Mouse (Mus musculus) thymus, postnatal 0 days (tissue): Measurements from ENCODE around the gene Taldo1. TPM values are rescaled to one million over a fixed set of nuclear protein-coding genes. Genes with fewer than 3 reads are reported as not detected.

ENCODE experiments used
- DNase-seq: peaks from one replicate; pipeline ENCODE4 v3.0.0-alpha.2; 2015; ENCODE audit warnings: low spot score
- polyA plus RNA-seq: library from polyadenylated mRNA; unstranded; fragments of >200 nt; fragmentation: Nextera tagmentation; extraction: Ambion mirVana; gene quantifications from 2 replicates; pipeline ENCODE4 v1.2.1, GENCODE M21; 2015

The Taldo1 gene
- 379 and 423 TPM in 2 replicates for polyA plus RNA-seq

GRCm38 (mm10) chr7:141391625-141392551, at the start of gene Taldo1:
Taldo1 (plus strand) TSS chr7:141392199.
- peak; percentile 97 for DNase-seq

GRCm38 (mm10) chr7:141343230-141343629, 48.8 kb upstream of the Taldo1 start:
- no peak for DNase-seq

DNA sequence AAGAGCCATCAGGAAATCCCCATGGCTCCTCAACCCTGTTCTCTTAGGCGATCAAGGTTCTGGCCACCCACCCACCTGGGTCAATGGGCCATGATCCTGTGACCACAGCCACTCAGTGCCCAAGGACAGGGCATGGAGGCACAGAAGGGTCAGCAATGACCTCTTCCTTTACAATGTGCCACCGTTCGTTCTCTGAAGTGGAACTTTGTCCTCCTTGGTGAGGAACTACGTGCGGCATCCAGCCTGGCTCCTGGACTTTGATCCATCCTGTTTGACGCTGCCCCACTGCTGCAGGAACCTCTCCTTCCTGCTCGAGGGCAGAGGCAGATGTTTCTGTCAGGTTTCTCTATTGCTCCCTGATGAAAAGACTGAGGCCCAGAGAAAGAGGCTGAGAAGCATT, 48.3 kb upstream of the Taldo1 start:
- no peak for DNase-seq

DNA sequence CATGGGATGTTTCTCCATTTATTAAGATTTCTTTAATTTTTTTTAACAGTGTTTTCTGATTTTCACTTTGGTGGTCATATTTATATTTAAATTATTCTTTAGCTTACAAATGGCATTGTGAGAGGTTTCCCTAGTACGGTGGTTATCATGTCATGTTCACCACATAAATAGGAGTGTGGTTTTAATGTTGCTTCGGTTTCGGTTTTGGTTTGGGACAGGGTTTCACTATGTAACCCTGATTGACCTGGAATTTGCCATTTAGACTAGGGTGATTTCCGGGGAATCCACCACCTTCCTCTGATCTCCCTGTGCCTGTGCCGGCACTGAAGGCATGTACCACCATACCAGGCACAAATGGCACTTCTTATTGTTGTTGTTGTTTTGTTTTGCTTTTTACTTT, 47.2 kb upstream of the Taldo1 start:
- no peak for DNase-seq

GRCm38 (mm10) chr7:141351061-141351460, 40.9 kb upstream of the Taldo1 start:
- no peak for DNase-seq

- no peak for DNase-seq
Measured at GRCm38 (mm10) chr7:141355051-141355450, 36.9 kb upstream of the Taldo1 start.

GRCm38 (mm10) chr7:141355626-141356326, 36.2 kb upstream of the Taldo1 start:
- DNase-seq, result no peak

- DNase-seq, result no peak
Measured at GRCm38 (mm10) chr7:141356971-141357370, 35.0 kb upstream of the Taldo1 start.

- DNase-seq, result peak; percentile 48
Measured at GRCm38 (mm10) chr7:141361510-141361909, 30.5 kb upstream of the Taldo1 start.

GRCm38 (mm10) chr7:141363106-141363751, 28.8 kb upstream of the Taldo1 start:
- peak; percentile 71 for DNase-seq

DNA sequence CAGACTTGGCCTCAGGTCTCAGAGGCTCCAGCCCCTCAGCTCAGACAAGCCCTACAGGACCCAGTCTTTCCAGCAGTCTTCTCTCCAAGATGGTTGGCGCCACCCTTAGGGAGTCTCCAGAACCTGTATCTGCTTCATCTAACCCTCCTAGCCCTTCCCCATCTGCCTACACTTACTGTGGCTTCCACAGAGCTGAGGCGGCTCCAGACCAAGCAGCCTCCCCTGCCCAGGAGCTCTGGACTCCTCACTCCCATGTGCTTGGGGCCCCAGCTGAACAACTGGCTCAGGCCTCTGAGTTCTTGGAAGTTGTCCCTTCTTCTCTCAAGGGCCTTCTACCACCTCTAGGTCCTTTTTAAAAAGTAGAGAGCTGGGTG, 28.3 kb upstream of the Taldo1 start:
- no peak for DNase-seq

DNA sequence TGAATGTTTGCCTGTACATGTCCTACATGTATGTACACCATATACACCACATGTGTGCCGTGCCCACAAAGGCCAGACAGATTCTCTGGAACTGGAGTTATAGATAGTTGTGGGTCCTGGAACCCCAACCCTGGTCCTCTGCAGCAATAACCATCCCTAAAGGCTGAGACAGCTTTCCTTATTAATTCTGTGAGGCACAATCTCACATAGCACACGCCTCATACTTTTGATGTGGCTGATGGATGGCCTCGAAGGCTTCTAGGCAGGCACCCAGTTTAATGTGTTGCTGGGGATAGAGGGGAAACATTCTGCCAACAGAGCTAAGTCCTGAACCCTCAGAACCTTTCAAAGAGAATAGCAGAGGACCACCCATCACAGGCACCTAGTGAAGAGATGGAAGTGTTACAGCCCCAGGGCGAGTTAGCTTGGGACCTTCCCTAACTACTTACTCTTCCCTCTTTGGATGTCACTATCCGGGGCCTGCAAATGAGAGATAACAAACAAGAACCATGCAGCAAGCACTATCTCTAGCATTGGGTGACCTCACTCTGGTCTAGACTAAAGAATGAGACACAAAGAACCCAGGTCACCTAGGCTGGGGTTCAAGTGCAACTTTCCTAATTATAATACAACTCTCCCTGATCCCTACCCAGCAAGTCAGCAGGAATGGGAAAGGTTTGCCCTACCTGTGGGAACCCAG, 27.5 kb upstream of the Taldo1 start:
- DNase-seq, result no peak

- DNase-seq, result no peak
Measured at GRCm38 (mm10) chr7:141365049-141365445, 27.0 kb upstream of the Taldo1 start.

DNA sequence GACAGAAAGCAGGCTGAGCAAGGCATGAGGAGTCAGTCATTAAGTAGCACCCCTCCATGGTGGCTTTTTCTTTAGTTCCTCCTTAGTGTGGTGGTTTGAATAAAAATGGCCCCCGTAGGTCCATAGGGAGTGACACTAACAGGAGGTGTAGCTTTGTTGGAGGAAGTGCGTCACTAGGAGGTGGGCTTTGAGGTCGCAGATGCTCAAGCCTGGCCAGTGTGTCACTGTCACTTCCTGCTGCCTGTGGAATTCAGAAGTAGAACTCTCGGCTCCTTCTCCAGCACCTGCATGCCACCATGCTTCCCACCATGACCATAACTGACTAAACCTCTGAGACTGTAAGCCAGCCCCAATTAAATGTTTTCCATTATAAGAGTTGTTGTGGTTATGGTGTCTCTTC, 24.6 kb upstream of the Taldo1 start:
- DNase-seq, result no peak

- no peak for DNase-seq
Measured at GRCm38 (mm10) chr7:141369918-141370317, 22.1 kb upstream of the Taldo1 start.

DNA sequence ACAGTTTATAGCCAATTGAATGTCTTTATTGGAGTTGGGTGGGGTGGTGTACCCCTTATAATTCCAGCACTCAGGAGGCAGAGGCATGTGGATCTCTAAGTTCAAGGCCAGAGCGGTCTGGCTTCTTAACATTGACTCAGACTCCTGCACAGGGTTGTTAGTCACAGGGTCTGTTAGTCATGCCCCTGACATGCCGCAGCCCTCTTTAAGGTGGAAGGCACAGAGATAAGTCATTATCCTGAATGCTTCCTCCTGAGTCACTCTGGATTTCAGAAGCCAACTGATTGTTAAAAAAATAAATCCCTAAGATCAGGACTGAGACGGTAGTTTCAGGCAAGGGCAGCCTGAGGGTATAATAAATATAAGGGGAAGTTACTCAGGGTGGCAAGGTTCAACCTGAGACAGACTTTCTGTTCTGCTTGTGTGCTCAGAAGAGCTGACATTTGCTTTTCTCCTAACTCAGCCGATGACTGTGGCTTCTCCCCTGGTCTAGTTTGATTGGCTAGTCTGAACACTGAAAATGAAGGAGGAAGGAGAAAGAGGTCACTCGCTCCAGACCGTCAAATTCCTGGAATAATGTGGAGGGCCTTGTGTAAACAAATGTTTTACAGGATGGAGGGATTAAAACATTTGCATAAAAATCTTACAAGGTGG, 19.9 kb upstream of the Taldo1 start:
- no peak for DNase-seq

- DNase-seq, result no peak
Measured at GRCm38 (mm10) chr7:141373611-141374010, 18.4 kb upstream of the Taldo1 start.

- DNase-seq, result no peak
Measured at GRCm38 (mm10) chr7:141374399-141374798, 17.6 kb upstream of the Taldo1 start.

GRCm38 (mm10) chr7:141379584-141379983, 12.4 kb upstream of the Taldo1 start:
- no peak for DNase-seq

DNA sequence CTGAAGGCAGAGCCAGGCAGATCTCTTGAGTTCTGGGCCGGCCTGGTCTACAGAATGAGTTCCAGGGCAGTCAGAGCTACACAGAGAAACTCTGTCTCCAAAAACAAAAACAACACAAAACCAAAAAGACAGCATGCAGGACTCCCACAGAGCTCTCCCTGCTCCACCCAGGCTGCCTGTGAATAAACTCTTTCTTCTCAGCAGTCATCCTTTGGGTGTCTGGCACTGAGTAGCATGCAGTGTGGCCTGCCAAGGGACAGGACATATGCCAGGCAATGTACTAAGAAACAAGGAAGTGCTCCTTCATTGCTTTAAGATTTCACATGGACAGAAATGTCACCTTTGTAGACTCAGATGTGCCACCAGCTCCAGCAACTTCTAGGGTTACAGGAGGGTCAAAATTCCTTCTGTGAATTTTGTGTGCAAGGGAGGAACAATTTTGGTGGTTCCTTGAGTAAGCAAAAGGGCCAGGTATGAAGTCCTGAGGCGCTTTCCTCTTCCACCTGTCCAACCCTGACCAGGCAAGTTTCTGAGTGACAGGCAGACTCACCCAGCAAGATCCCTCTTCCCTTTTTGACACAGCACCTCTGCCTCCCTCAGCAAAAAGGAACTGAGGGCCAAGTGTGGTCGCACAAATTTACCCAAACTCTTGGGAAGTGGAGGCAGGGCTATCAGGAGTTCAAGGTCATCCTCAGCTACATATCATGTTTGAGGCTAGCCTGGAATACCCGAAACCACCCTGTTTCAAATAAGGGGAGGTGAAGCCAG, 10.7 kb upstream of the Taldo1 start:
- no peak for DNase-seq
